Mouse (Mus musculus): ENCODE results near the gene Pex7. TPM values are rescaled to one million over a fixed set of nuclear protein-coding genes. Genes with fewer than 3 reads are reported as not detected.

The Pex7 gene
- polyA plus RNA-seq, 1 experiment from 2014 or later, result 25.1 TPM

DNA sequence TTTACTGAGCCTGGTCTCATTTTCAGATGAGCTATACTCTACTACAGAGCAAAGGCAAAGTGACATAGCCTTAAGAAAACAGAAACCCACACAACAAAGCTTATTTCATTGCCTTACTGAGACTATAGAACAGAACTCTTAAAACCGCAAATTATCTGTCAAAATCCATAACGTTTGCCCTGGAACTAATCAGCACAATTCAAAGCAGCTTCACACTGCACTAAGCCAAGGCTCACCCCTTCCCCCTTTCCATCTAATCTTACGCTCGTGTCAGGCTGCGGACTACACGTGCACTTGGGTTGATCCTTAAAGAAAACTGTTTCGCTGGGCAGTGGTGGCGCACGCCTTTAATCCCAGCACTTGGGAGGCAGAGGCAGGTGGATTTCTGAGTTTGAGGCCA, 29.8 kb downstream of the Pex7 start:
- no peak overlapping the region for H3K9ac ChIP-seq
- whole genome bisulfite sequencing, result 82% methylated on average over 9 of the region's 9 CpGs

GRCm38 (mm10) chr10:19877257-19877656, 30.2 kb downstream of the Pex7 start:
- no peak overlapping the region for H3K9ac ChIP-seq
- H3K27me3 ChIP-seq (ENCODE audit: insufficient read depth, low read length), result no peaks in the 10 kb centered on the region
- no peak overlapping the region for H3K27ac ChIP-seq (ENCODE audit: low read depth)
- no peaks in the 10 kb centered on the region for H3K4me1 ChIP-seq (ENCODE audit: insufficient read depth)
- TF ChIP-seq CTCF (IDR thresholded peaks at IDR 0.05; ENCODE audit: low read depth), result no peak
- H3K4me3 ChIP-seq (ENCODE audit: low read depth, low read length), result no peak overlapping the region
- H3K4me2 ChIP-seq, result no peak overlapping the region
- H3K36me3 ChIP-seq (ENCODE audit: insufficient read depth), result no peaks in the 10 kb centered on the region
- WGBS, result 69% methylated on average over 8 of the region's 8 CpGs
- H3K9me3 ChIP-seq (ENCODE audit: low read depth, low read length), result no peaks in the 10 kb centered on the region
- ATAC-seq (ENCODE audit: insufficient read depth) (peak; percentile 31; the same call in 1 of the 2 replicates), DNase-seq (no peak)

More for the DNA sequence above, 29.8 kb downstream of the Pex7 start:
- no peak overlapping the region for H3K4me3 ChIP-seq (ENCODE audit: low read depth, low read length)
- DNase-seq, result no peak
- H3K4me1 ChIP-seq (ENCODE audit: insufficient read depth), result no peaks in the 10 kb centered on the region
- H3K27ac ChIP-seq (ENCODE audit: low read depth), result no peak overlapping the region
- ATAC-seq (ENCODE audit: insufficient read depth), result no peak
- H3K4me2 ChIP-seq, result no peak overlapping the region
- TF ChIP-seq CTCF (IDR thresholded peaks at IDR 0.05; ENCODE audit: low read depth), result no peak
- H3K27me3 ChIP-seq (ENCODE audit: insufficient read depth, low read length), result no peaks in the 10 kb centered on the region
- H3K36me3 ChIP-seq (ENCODE audit: insufficient read depth), result no peaks in the 10 kb centered on the region
- no peaks in the 10 kb centered on the region for H3K9me3 ChIP-seq (ENCODE audit: low read depth, low read length)

GRCm38 (mm10) chr10:19876669-19877068, 30.8 kb downstream of the Pex7 start:
- H3K36me3 ChIP-seq (ENCODE audit: insufficient read depth), result no peaks in the 10 kb centered on the region
- H3K4me3 ChIP-seq (ENCODE audit: low read depth, low read length), result no peak overlapping the region
- ATAC-seq (ENCODE audit: insufficient read depth) (no peak), DNase-seq (no peak)
- WGBS, result 75% methylated on average over 7 of the region's 7 CpGs
- no peaks in the 10 kb centered on the region for H3K27me3 ChIP-seq (ENCODE audit: insufficient read depth, low read length)
- H3K9me3 ChIP-seq (ENCODE audit: low read depth, low read length), result no peaks in the 10 kb centered on the region
- no peak overlapping the region for H3K4me2 ChIP-seq
- no peak overlapping the region for H3K27ac ChIP-seq (ENCODE audit: low read depth)
- H3K4me1 ChIP-seq (ENCODE audit: insufficient read depth), result no peaks in the 10 kb centered on the region
- no peak for TF ChIP-seq CTCF (IDR thresholded peaks at IDR 0.05; ENCODE audit: low read depth)
- H3K9ac ChIP-seq, result no peak overlapping the region

DNA sequence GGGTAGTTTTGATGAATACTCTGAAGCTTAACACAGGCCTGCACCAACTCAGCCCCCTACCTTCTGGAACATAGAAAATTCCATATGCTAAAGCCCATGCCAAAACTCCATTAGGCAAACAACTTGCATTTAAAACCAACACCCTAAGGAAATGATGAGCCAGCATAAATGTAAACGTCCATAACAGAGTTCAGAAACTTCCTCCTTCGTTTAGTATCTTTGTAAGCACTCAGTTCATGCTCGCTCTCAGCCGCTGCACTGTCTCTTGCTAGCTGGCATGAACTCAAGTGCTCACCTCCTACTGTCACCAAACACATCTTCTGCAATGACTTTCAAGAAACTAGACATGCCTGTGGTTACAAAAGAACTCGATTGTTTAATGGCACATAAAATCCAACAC, 32.1 kb downstream of the Pex7 start:
- no peaks in the 10 kb centered on the region for H3K27me3 ChIP-seq (ENCODE audit: insufficient read depth, low read length)
- no peak overlapping the region for H3K4me2 ChIP-seq
- no peaks in the 10 kb centered on the region for H3K36me3 ChIP-seq (ENCODE audit: insufficient read depth)
- no peaks in the 10 kb centered on the region for H3K9me3 ChIP-seq (ENCODE audit: low read depth, low read length)
- 71% methylated on average over 5 of the region's 5 CpGs for WGBS
- no peak for DNase-seq
- H3K4me3 ChIP-seq (ENCODE audit: low read depth, low read length), result no peak overlapping the region
- ATAC-seq (ENCODE audit: insufficient read depth), result no peak
- no peak overlapping the region for H3K9ac ChIP-seq
- no peaks in the 10 kb centered on the region for H3K4me1 ChIP-seq (ENCODE audit: insufficient read depth)
- no peak for TF ChIP-seq CTCF (IDR thresholded peaks at IDR 0.05; ENCODE audit: low read depth)
- H3K27ac ChIP-seq (ENCODE audit: low read depth), result no peak overlapping the region

- peaks cover 28% of the 10 kb centered on the region for H3K27me3 ChIP-seq (ENCODE audit: insufficient read depth, low read length)
- H3K4me3 ChIP-seq (ENCODE audit: low read depth, low read length), result no peak overlapping the region
- no peak for ATAC-seq (ENCODE audit: insufficient read depth)
- no peak for TF ChIP-seq CTCF (IDR thresholded peaks at IDR 0.05; ENCODE audit: low read depth)
- H3K9me3 ChIP-seq (ENCODE audit: low read depth, low read length), result no peaks in the 10 kb centered on the region
- H3K4me1 ChIP-seq (ENCODE audit: insufficient read depth), result no peaks in the 10 kb centered on the region
- no peak overlapping the region for H3K4me2 ChIP-seq
- WGBS, result 88% methylated on average over 7 of the region's 7 CpGs
- no peaks in the 10 kb centered on the region for H3K36me3 ChIP-seq (ENCODE audit: insufficient read depth)
- no peak overlapping the region for H3K9ac ChIP-seq
- no peak for DNase-seq
- no peak overlapping the region for H3K27ac ChIP-seq (ENCODE audit: low read depth)
Observed at GRCm38 (mm10) chr10:19855597-19856306, 51.7 kb downstream of the Pex7 start.

DNA sequence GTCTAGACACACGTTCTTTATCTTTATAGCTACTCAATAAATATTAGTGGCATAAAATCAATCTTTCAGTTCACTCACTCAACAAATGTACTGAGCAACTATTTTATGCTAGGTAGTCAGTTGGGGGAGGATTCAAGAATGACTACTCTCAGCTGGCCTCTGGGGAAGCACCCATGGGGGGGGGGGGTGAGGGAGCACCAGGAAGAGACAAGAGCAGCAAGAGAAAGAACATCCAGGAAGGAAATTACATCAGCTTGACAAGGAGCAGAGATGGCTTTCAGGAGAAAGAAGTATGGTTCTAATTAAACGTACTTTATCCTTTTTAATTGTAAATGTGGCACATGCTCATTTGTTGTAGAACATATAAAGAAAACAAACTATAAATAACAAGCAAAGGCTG, 53.9 kb downstream of the Pex7 start:
- Histone ChIP-seq H3K9ac (no peak overlapping the region), H3K9me3 (ENCODE audit: low read depth, low read length) (no peaks in the 10 kb centered on the region), H3K4me2 (no peak overlapping the region), H3K27me3 (ENCODE audit: insufficient read depth, low read length) (peaks cover 50% of the 10 kb centered on the region), H3K4me1 (ENCODE audit: insufficient read depth) (0 out of 2 replicates have a peak, but pooled peaks cover 3% of the 10 kb centered on the region), H3K4me3 (ENCODE audit: low read depth, low read length) (no peak overlapping the region), H3K36me3 (ENCODE audit: insufficient read depth) (no peaks in the 10 kb centered on the region), H3K27ac (ENCODE audit: low read depth) (no peak overlapping the region)
- ATAC-seq (ENCODE audit: insufficient read depth) (no peak), DNase-seq (no peak)
- no peak for TF ChIP-seq CTCF (IDR thresholded peaks at IDR 0.05; ENCODE audit: low read depth)
- 47% methylated on average over 2 of the region's 2 CpGs for WGBS

- TF ChIP-seq CTCF (IDR thresholded peaks at IDR 0.05; ENCODE audit: low read depth), result no peak
- peaks cover 54% of the 10 kb centered on the region for H3K27me3 ChIP-seq (ENCODE audit: insufficient read depth, low read length)
- WGBS, result 23% methylated on average over 6 of the region's 6 CpGs
- H3K36me3 ChIP-seq (ENCODE audit: insufficient read depth), result no peaks in the 10 kb centered on the region
- no peaks in the 10 kb centered on the region for H3K9me3 ChIP-seq (ENCODE audit: low read depth, low read length)
- H3K4me2 ChIP-seq, result no peak overlapping the region
- no peak overlapping the region for H3K4me3 ChIP-seq (ENCODE audit: low read depth, low read length)
- no peak for ATAC-seq (ENCODE audit: insufficient read depth)
- H3K27ac ChIP-seq (ENCODE audit: low read depth), result no peak overlapping the region
- no peak for DNase-seq
- H3K9ac ChIP-seq, result no peak overlapping the region
- 0 out of 2 replicates have a peak, but pooled peaks cover 3% of the 10 kb centered on the region for H3K4me1 ChIP-seq (ENCODE audit: insufficient read depth)
Observed at GRCm38 (mm10) chr10:19852776-19853175, 54.7 kb downstream of the Pex7 start.

Data from lung, embryonic 14.5 days (tissue).